Mouse (Mus musculus): ENCODE measurements around the gene Mlc1. TPM values are rescaled to one million over a fixed set of nuclear protein-coding genes. Genes with fewer than 3 reads are reported as not detected.

Mlc1 gene
- polyA plus RNA-seq, 1 experiment from 2014 or later, result 0.02 TPM

DNA sequence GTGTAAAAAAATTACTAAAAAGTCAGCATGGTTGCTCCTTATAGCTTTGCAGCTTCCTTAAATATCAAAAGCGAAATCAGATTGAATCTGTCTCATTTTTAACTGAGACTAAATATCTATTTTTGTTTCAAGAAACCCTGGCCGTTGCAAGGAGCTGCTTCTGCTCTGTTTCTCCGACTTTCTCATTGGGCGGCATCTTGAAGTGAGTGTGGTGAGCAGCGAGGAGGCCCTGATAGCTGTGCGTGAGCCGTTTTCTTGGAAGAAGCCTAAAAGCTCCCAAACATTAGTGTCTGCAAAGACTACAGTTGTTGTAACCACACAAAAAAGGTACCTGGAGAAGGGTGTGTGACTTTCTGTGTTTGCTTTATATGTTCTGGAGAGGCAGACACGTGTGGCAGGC is 19.8 kb upstream of the Mlc1 start:
- no peaks in the 10 kb centered on the region for H3K9me3 ChIP-seq (replicated peaks; ENCODE audit: control insufficient read depth, low read length)
- H3K4me3 ChIP-seq (ENCODE audit: low read depth, low read length), result no peak overlapping the region
- no peak overlapping the region for H3K9ac ChIP-seq (ENCODE audit: low read depth, low read length)
- no peak for ATAC-seq (ENCODE audit: low read depth)
- H3K4me1 ChIP-seq (ENCODE audit: control insufficient read depth, low read depth, low read length), result no peaks in the 10 kb centered on the region
- H3K4me2 ChIP-seq (ENCODE audit: low read depth, low read length), result no peak overlapping the region
- H3K27ac ChIP-seq (ENCODE audit: low read length), result no peak overlapping the region
- no peaks in the 10 kb centered on the region for H3K27me3 ChIP-seq (ENCODE audit: control insufficient read depth, insufficient read depth, low read depth, low read length)
- 53% methylated on average over 8 of the region's 8 CpGs for WGBS (ENCODE audit: insufficient replicate concordance)
- H3K36me3 ChIP-seq (ENCODE audit: control insufficient read depth, insufficient read depth), result no peaks in the 10 kb centered on the region

DNA sequence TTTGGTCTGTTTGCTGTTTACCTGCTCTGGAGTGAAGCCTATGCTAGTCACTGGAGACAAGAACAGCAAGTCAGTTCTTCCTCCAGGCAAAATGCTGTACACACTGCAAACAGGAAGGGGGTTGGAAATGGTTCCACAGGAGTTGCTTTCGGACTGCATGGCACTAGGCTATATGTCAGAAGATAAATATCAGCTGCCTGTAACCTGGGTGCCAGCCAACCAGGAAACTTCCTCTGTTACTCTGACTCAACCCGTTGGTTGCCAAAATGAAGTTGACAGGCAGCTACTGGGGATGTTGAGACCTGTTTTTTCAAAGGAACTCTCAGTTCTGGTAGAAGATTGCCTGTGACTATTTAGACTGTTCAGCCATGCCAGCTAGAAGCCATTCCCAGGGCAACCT is 10.4 kb upstream of the Mlc1 start:
- Histone ChIP-seq H3K36me3 (ENCODE audit: control insufficient read depth, insufficient read depth) (no peaks in the 10 kb centered on the region), H3K4me1 (ENCODE audit: control insufficient read depth, low read depth, low read length) (no peaks in the 10 kb centered on the region), H3K27me3 (ENCODE audit: control insufficient read depth, insufficient read depth, low read depth, low read length) (no peaks in the 10 kb centered on the region), H3K9ac (ENCODE audit: low read depth, low read length) (no peak overlapping the region), H3K4me2 (ENCODE audit: low read depth, low read length) (no peak overlapping the region), H3K27ac (ENCODE audit: low read length) (no peak overlapping the region), H3K4me3 (ENCODE audit: low read depth, low read length) (no peak overlapping the region), H3K9me3 (replicated peaks; ENCODE audit: control insufficient read depth, low read length) (no peaks in the 10 kb centered on the region)
- no peak for ATAC-seq (ENCODE audit: low read depth)
- WGBS (ENCODE audit: insufficient replicate concordance), result 21% methylated on average over 2 of the region's 2 CpGs

DNA sequence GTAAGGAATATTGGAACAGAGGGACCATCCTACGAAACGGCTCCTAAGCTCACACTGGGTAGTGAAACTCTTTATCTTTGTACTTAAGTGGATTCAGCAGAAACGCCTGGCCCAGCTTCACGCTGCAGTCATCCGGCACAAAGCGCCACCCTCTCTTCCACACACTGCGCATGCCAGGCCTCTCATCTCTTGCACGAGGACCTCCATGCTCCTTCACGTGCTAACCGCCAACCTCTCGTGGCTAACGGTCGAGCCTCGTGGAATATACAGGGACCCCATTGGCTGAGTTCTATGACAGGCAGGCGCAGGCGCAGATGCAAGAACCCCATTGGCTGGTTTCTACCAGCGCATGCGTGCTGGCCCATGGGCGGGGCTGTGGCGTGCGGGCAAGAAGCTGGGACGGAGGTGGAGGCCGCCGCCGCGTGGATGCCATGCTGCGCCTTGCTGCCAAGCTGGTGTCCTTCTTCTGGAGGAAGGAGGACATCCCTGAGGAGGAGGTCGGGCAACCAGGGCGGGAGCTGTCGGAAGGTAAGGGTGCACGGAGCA is 3.8 kb upstream of the Mlc1 start, which contains the start of gene Mov10l1:
Gene Mov10l1 (plus strand): TSS at position 376 of the 546 bp plus-strand sequence.
- no peak for ATAC-seq (ENCODE audit: low read depth)
- Histone ChIP-seq H3K4me3 (ENCODE audit: low read depth, low read length) (no peak within 1 kb of the TSS), H3K4me2 (ENCODE audit: low read depth, low read length) (no peak within 1 kb of the TSS), H3K9me3 (replicated peaks; ENCODE audit: control insufficient read depth, low read length) (no peaks in the 10 kb centered on the region), H3K4me1 (ENCODE audit: control insufficient read depth, low read depth, low read length) (no peaks in the 10 kb centered on the region), H3K27me3 (ENCODE audit: control insufficient read depth, insufficient read depth, low read depth, low read length) (no peaks in the 10 kb centered on the region), H3K27ac (ENCODE audit: low read length) (no peak within 1 kb of the TSS), H3K9ac (ENCODE audit: low read depth, low read length) (no peak within 1 kb of the TSS), H3K36me3 (ENCODE audit: control insufficient read depth, insufficient read depth) (no peaks in the 10 kb centered on the region)
- 87% methylated on average over 30 of the region's 31 CpGs for whole genome bisulfite sequencing (ENCODE audit: insufficient replicate concordance)

DNA sequence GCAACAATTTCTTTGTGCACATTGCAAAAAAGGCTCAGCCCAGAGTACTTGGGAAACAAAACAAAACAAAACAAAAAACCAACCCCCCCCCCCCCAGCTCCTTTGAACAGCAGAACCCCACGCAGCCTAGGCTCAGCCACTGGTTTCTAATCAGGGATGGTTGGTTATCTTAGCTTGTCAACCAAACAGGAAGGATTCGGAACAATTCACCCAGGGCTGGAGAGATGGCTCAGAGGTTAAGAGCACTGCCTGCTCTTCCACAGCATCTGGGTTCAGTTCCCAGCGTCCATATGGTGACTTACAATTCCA is 285 bp upstream of the Mlc1 start:
- WGBS (ENCODE audit: insufficient replicate concordance), result 37% methylated on average over 3 of the region's 3 CpGs
- Histone ChIP-seq H3K9me3 (replicated peaks; ENCODE audit: control insufficient read depth, low read length) (no peaks in the 10 kb centered on the region), H3K27me3 (ENCODE audit: control insufficient read depth, insufficient read depth, low read depth, low read length) (no peaks in the 10 kb centered on the region), H3K4me2 (ENCODE audit: low read depth, low read length) (no peak overlapping the region), H3K9ac (ENCODE audit: low read depth, low read length) (no peak overlapping the region), H3K4me1 (ENCODE audit: control insufficient read depth, low read depth, low read length) (no peaks in the 10 kb centered on the region), H3K27ac (ENCODE audit: low read length) (no peak overlapping the region), H3K36me3 (ENCODE audit: control insufficient read depth, insufficient read depth) (no peaks in the 10 kb centered on the region), H3K4me3 (ENCODE audit: low read depth, low read length) (no peak overlapping the region)
- ATAC-seq (ENCODE audit: low read depth), result no peak

GRCm38 (mm10) chr15:88972300-88972699 is 6.5 kb downstream of the Mlc1 start:
- Histone ChIP-seq H3K4me1 (ENCODE audit: control insufficient read depth, low read depth, low read length) (no peaks in the 10 kb centered on the region), H3K9ac (ENCODE audit: low read depth, low read length) (no peak overlapping the region), H3K4me3 (ENCODE audit: low read depth, low read length) (no peak overlapping the region), H3K27ac (ENCODE audit: low read length) (no peak overlapping the region), H3K9me3 (replicated peaks; ENCODE audit: control insufficient read depth, low read length) (no peaks in the 10 kb centered on the region), H3K36me3 (ENCODE audit: control insufficient read depth, insufficient read depth) (no peaks in the 10 kb centered on the region), H3K27me3 (ENCODE audit: control insufficient read depth, insufficient read depth, low read depth, low read length) (no peaks in the 10 kb centered on the region), H3K4me2 (ENCODE audit: low read depth, low read length) (no peak overlapping the region)
- 63% methylated on average over 4 of the region's 4 CpGs for WGBS (ENCODE audit: insufficient replicate concordance)
- no peak for ATAC-seq (ENCODE audit: low read depth)

DNA sequence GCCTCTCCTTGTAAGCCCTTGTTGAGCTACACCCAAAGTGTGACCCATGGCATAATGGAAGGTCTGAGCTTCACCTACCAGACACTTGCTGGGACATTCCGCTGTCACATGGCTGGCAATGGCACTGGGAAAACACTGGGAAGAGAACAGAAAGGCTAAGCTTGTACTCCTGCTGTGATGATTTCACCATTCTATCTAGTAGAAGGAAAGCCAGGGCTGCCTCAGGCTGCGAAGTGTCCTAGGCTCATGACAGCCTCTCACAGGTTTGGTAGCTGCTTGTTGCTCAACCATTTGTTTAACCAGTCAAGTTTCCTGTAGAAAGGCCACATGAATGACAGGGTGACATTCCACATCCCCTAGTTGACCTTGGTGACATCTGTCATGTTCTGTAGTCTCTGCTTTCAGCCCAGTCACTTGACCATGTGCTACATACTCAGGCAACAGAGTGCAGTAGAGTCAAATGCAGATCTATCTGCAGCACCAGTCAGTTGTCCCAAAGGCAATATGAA is 14.7 kb downstream of the Mlc1 start:
- ATAC-seq (ENCODE audit: low read depth), result peak; percentile 81
- H3K27me3 ChIP-seq (ENCODE audit: control insufficient read depth, insufficient read depth, low read depth, low read length), result no peaks in the 10 kb centered on the region
- H3K4me2 ChIP-seq (ENCODE audit: low read depth, low read length), result no peak overlapping the region
- H3K4me3 ChIP-seq (ENCODE audit: low read depth, low read length), result no peak overlapping the region
- H3K9ac ChIP-seq (ENCODE audit: low read depth, low read length), result no peak overlapping the region
- no peak overlapping the region; the same call in 1 of the 2 replicates for H3K27ac ChIP-seq (ENCODE audit: low read length)
- WGBS (ENCODE audit: insufficient replicate concordance), result 51% methylated on average over 2 of the region's 2 CpGs
- H3K9me3 ChIP-seq (replicated peaks; ENCODE audit: control insufficient read depth, low read length), result no peaks in the 10 kb centered on the region
- H3K36me3 ChIP-seq (ENCODE audit: control insufficient read depth, insufficient read depth), result no peaks in the 10 kb centered on the region
- H3K4me1 ChIP-seq (ENCODE audit: control insufficient read depth, low read depth, low read length), result no peaks in the 10 kb centered on the region

DNA sequence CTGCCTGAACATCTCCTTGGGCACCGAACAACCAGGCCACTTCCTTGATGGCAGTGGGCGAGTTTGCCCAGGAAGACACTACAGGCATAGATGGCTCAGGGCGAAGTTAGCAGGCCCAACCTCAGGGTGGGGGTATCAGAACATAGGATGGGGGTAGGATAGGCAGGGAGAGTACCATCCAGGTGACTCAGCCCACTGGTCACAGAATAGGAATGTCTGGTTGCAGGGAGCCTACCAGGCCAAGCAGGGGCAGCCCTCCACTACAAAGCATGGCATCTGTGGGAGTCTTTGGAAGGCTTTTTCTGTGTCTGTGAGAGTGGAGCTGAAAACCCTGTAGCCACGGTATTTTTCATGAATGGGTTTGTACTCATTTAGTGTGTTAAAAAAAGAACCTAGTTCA is 21.3 kb downstream of the Mlc1 start:
- Histone ChIP-seq H3K27me3 (ENCODE audit: control insufficient read depth, insufficient read depth, low read depth, low read length) (peaks cover 15% of the 10 kb centered on the region), H3K4me2 (ENCODE audit: low read depth, low read length) (no peak overlapping the region), H3K4me1 (ENCODE audit: control insufficient read depth, low read depth, low read length) (no peaks in the 10 kb centered on the region), H3K9ac (ENCODE audit: low read depth, low read length) (no peak overlapping the region), H3K36me3 (ENCODE audit: control insufficient read depth, insufficient read depth) (no peaks in the 10 kb centered on the region), H3K4me3 (ENCODE audit: low read depth, low read length) (no peak overlapping the region), H3K27ac (ENCODE audit: low read length) (no peak overlapping the region), H3K9me3 (replicated peaks; ENCODE audit: control insufficient read depth, low read length) (no peaks in the 10 kb centered on the region)
- 66% methylated on average over 4 of the region's 4 CpGs for whole genome bisulfite sequencing (ENCODE audit: insufficient replicate concordance)
- ATAC-seq (ENCODE audit: low read depth), result no peak

DNA sequence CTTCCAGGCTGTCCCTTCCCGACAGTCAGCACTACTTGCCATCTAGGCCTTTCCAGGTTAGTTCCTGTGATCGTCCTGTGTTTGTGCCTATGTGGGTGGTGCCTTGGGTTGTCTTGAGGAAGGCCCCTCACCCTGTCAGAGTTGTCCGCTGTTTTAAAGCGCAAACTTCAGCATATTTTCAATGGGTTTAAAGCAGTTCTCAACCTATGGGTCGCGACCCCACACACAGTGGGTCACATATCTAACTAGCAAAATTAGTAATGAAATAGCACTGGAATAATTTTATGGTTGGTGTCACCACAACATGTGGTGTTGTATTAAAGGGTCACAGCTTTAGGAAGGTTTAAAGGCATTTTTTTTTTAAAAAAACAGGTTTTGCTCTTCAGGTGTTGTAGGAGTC is 23.5 kb downstream of the Mlc1 start:
- Histone ChIP-seq H3K9me3 (replicated peaks; ENCODE audit: control insufficient read depth, low read length) (no peaks in the 10 kb centered on the region), H3K36me3 (ENCODE audit: control insufficient read depth, insufficient read depth) (no peaks in the 10 kb centered on the region), H3K4me1 (ENCODE audit: control insufficient read depth, low read depth, low read length) (no peaks in the 10 kb centered on the region), H3K27me3 (ENCODE audit: control insufficient read depth, insufficient read depth, low read depth, low read length) (peaks cover 15% of the 10 kb centered on the region), H3K4me3 (ENCODE audit: low read depth, low read length) (no peak overlapping the region), H3K9ac (ENCODE audit: low read depth, low read length) (no peak overlapping the region), H3K27ac (ENCODE audit: low read length) (no peak overlapping the region), H3K4me2 (ENCODE audit: low read depth, low read length) (no peak overlapping the region)
- no peak for ATAC-seq (ENCODE audit: low read depth)
- 75% methylated on average over 6 of the region's 6 CpGs for WGBS (ENCODE audit: insufficient replicate concordance)

GRCm38 (mm10) chr15:88954368-88955072 is 24.3 kb downstream of the Mlc1 start, which contains the start of gene Ttll8:
Ttll8 (minus strand) TSS chr15:88954418.
- no peak within 1 kb of the TSS for H3K27ac ChIP-seq (ENCODE audit: low read length)
- H3K4me3 ChIP-seq (ENCODE audit: low read depth, low read length), result peak within 1 kb of the TSS; percentile 22
- no peaks in the 10 kb centered on the region for H3K9me3 ChIP-seq (replicated peaks; ENCODE audit: control insufficient read depth, low read length)
- ATAC-seq (ENCODE audit: low read depth), result 0 out of 2 replicates have a peak, but pooled peaks have one; percentile 41
- WGBS (ENCODE audit: insufficient replicate concordance), result 7% methylated on average over 53 of the region's 53 CpGs
- H3K4me2 ChIP-seq (ENCODE audit: low read depth, low read length), result peak within 1 kb of the TSS; percentile 46
- H3K9ac ChIP-seq (ENCODE audit: low read depth, low read length), result no peak within 1 kb of the TSS
- H3K27me3 ChIP-seq (ENCODE audit: control insufficient read depth, insufficient read depth, low read depth, low read length), result peaks cover 15% of the 10 kb centered on the region
- no peaks in the 10 kb centered on the region for H3K36me3 ChIP-seq (ENCODE audit: control insufficient read depth, insufficient read depth)
- H3K4me1 ChIP-seq (ENCODE audit: control insufficient read depth, low read depth, low read length), result no peaks in the 10 kb centered on the region

Data from liver, embryonic 16.5 days (tissue).